Mouse (Mus musculus): Measurements from ENCODE around the gene Elmo1. TPM values are rescaled to one million over a fixed set of nuclear protein-coding genes. Genes with fewer than 3 reads are reported as not detected.
"Not testable (repeated sequence)": the region's sequence is repeated elsewhere in the genome, so short reads cannot be mapped to it uniquely, and the experiment has no call there.

Elmo1 gene
- polyA plus RNA-seq, 1 experiment: 11.3 TPM

DNA sequence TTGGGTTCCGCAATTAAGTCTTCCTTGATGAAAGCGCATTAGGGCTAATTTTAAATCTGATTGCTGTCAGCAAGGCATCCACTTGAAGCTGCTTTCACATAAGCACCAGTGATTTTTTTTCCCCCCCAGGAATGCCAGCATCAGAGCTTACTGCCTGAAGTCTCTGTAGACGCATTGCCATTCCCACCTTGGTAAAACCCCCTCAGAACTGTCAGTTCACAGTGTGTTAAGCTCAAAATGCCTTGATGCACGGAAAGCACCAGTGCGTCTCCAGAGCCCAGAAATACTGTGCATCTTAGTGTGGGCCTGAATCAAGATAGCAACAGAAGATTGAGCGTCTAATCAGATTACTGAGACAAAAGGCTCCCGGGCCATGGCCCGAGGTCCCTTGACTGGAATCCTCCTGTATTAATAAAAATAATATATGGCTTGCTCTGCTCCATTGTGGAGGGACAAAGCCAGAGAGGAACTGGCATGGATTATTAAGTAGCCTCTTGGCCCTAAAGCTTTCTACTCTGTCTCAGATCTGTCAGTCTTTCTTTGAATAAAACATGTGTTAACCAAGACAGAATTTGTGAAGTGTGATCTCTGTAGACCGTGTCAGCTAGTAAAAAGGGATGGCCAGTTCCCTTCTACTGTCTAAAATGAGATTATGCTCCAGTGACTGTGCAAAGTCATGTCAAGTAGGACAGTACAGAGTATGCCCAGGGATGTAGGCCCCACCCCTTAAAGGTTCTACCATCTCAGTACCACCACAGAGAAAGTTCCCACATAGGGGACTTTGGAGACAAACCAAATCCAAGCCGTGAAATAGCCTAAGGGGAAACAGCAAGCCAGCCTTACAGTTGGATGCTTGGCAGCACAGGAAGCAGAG lies 525.4 kb downstream of the Elmo1 start:
- no peak for DNase-seq (ENCODE audit: low read depth, low spot score)
- WGBS: 87% methylated on average over 10 of the region's 10 CpGs

GRCm38 (mm10) chr13:20619946-20620345 lies 529.5 kb downstream of the Elmo1 start:
- no peak for DNase-seq (ENCODE audit: low read depth, low spot score)
- 87% methylated on average over 5 of the region's 5 CpGs for WGBS

DNA sequence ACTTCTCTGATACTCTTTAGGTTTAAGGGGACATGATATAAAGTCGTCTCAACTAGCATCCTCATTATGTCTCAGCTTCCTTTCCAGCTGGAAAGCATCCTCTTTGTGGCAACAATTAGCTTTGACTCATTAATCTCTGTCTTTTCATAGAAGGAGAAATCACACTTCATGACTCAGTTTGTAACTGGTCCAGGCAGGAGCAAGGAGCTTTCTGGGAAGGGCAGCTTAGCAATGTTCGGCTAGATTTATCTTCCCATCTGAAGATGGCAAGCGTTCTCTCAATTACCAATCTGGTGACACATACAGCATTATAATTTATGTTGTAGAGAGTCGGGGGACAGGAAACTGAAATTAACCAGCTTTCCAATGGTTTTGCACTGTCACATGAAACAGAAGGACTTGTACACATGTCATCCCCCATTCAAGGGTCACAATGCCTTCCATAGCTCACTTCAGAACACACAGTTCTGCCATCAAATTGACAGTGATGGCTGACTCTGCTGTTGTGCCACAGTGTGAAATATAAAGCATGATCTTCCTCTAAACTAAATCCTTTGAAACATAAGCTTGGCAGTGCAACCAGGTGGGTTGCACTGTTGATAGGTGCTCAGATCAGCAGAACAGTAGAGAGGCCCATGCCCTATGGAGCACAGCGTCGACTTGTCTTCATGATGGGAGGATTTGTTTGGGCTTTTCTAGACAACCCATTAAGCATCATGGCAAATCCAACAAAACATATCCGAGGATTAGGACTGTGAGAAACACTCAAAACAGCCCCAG lies 532.9 kb downstream of the Elmo1 start:
- WGBS: 73% methylated on average over 7 of the region's 7 CpGs
- no peak for DNase-seq (ENCODE audit: low read depth, low spot score)

- WGBS: 88% methylated on average over 6 of the region's 6 CpGs
Observed at GRCm38 (mm10) chr13:20627796-20628195, 537.4 kb downstream of the Elmo1 start.

GRCm38 (mm10) chr13:20632477-20632876 lies 542.1 kb downstream of the Elmo1 start:
- WGBS: 63% methylated on average over 5 of the region's 5 CpGs
- DNase-seq (ENCODE audit: low read depth, low spot score): no peak

More at GRCm38 (mm10) chr13:20627796-20628195, 537.4 kb downstream of the Elmo1 start:
- no peak for DNase-seq (ENCODE audit: low read depth, low spot score)

GRCm38 (mm10) chr13:20634679-20635078 lies 544.3 kb downstream of the Elmo1 start:
- DNase-seq (ENCODE audit: low read depth, low spot score): not testable (repeated sequence)
- WGBS: 59% methylated on average over 2 of the region's 2 CpGs

DNA sequence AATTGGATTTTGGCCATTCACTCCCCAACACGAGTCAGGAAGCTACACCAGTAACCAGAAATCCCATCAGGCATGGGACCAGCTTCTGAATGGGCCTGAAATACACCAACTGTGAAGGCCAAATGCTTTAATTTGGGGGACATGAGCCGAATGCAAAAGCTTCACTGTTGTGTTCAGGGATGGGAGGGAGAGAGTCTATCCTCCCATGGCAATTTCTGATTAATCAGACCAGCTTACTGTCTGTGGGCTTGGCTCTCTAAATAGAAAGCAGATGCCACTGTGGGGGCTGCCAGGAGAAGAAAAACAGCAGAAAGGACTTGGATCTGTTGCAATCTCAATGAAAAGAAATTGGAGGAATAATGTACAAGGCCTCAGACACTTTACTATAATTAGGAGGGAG lies 545.2 kb downstream of the Elmo1 start:
- 56% methylated on average over 2 of the region's 2 CpGs for WGBS
- no peak for DNase-seq (ENCODE audit: low read depth, low spot score)
